Mouse (Mus musculus) lung, postnatal 4 days (tissue): ENCODE results near the gene Adh1.

Source experiments
- DNase-seq, 2 experiments: peaks; one replicate each; pipeline ENCODE4 v3.0.0; 2021

Adh1 gene

GRCm38 (mm10) chr3:138241371-138241770, 19.4 kb upstream of the Adh1 start:
- no peak for DNase-seq

DNA sequence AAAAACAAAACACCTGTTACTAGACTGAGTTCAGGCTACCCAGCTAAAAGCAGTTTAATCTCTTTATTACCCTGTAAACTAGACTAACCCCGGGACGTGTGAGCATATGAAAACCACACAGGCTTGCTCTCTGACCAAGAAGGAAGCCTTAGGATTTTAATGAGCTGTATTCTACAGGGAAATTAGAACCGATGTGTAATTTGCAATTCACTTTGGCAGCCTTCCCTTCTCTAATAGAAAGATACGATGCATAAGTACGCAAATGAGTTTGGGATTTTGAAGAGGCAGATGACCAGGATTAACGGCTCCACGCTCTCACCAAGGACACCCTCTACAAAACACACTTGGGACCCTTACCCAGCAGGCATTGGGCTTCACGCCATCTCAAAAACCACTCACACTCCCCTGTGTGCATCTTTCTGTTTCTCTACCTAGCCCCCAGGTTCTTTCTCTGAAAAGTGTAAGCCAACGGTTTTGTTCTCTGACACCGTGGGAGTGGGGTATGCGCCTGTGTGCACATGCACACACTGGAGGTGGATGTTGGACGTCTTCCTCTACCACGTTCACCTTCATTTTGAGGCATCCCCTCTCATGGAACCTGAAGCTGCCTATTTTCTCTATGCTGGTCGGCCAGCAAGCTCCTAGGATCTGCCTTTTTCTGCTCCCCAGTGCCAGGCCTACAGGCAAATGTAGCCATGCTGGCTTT, 18.6 kb upstream of the Adh1 start:
- DNase-seq, result no peak

DNA sequence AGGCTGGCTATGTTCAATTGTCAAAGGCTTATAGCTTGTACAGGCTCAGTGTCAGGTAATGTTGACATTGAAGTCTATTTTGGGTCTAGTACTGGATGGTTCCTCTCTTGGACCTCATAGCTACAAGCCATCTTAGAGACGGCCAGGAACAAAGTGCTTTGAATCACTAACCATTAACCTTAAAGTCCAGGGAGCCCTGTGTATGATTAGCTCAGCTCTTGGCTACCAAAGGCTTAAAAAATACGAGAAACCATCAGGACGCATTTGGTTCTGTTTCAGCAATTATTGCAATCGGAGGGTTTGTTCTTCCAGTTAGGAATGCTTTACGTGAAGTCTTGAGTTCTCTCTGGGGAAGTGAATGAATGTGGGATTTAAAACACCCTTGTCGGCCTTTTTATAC, 17.9 kb upstream of the Adh1 start:
- no peak for DNase-seq

- DNase-seq, result no peak
Measured at GRCm38 (mm10) chr3:138244338-138244874, 16.4 kb upstream of the Adh1 start.

- no peak for DNase-seq
Measured at GRCm38 (mm10) chr3:138246511-138247020, 14.2 kb upstream of the Adh1 start.

- DNase-seq, result no peak
Measured at GRCm38 (mm10) chr3:138247241-138247640, 13.6 kb upstream of the Adh1 start.

GRCm38 (mm10) chr3:138248011-138248410, 12.8 kb upstream of the Adh1 start:
- no peak for DNase-seq

- DNase-seq, result peak; percentile 45 to 77
Measured at GRCm38 (mm10) chr3:138248746-138249145, 12.0 kb upstream of the Adh1 start.

DNA sequence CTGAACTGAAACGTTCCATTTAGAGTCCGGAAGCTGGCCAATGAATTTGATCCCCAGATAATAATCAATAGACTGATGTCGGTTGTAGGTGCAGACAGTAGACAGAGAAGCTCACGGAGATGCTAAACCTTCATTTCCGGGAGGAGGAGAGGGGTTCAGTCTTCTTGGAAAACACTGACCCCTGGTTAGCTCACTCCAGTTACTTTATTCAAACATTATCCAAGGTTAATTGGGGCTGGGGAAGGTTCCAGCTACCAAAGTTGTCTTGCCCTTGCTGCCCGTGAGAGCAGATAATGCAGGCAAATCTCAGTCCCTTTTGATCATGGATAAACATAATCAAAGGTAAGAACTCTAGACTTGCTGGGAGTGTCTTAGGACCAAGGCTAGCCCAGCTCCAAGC, 9.6 kb upstream of the Adh1 start:
- DNase-seq, result no peak

DNA sequence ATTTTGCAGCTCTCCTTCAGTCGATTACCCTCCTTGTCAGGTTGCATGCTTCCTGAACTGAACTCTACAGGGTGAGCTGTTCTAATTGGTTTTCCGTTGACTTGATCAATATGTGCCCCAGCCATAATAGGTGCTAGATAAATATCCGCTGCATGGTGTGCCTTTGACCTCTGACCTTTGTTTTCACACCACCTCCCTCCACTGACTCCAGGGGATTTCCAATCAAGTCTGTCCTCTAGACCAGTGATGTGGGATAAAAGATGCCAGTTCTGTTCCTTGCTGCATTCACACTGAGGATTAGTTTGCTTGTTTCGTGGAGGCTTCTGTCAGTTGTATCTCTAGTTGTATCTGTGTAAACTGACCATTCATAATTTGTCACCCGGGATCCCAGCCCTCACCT, 6.6 kb upstream of the Adh1 start:
- DNase-seq, result no peak

- no peak for DNase-seq
Measured at GRCm38 (mm10) chr3:138255366-138255765, 5.4 kb upstream of the Adh1 start.

DNA sequence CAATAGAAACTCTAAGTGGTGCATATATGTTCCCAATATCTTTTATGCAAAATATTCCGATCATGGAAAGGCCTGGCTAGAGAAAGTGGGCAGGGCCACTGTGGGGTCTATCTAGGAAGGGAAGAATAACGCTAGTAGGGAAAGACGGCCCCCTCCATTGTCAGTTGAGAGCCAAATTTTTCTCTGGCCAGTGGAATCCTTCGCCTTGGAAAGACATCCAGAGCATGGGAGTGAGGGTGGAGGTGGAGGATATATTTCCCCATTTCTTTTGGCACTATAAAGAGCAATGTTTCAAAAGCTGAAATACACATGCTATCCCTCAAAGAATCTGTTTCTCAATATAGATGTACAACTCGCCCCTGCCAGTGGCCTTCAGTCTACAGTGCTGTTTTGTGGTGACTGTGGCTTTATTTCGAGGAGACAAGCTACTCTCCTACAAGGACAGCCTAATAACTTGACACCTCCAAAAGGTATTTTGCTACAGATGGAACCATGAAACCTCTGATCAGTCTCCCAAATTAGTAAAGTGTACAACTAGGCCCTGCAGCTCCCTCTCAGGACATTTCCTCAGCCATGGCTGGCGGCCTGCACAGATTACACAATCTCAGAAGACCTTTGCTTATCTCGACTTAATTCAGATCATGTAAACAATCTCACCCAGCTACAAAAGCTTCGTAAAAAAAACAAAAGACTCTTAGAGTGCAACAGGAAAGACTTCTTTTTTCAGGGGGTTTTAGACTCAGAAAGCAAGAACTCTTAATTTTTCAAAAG, 4.8 kb upstream of the Adh1 start:
- peak in 1 of 2 experiments; percentile 57 for DNase-seq

DNA sequence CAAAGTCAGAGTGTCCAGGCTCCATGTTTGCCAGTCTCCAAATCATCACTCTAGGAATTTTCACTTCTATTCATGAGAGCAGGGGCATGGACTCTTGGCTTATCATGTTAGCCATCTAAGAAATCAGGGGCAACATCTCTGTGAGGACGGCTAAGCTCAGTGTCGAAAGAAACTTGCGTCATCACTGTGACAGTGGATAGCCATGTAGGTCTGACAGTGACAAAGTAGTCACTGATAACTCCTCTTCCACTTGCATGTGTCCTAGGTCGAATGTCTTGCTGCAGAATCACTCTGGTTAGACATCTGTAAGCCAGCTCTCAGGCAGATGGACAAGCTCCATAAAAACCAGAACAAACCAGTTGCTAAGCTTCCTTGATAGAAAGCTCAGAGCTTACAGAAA, 1.8 kb downstream of the Adh1 start:
- no peak for DNase-seq

DNA sequence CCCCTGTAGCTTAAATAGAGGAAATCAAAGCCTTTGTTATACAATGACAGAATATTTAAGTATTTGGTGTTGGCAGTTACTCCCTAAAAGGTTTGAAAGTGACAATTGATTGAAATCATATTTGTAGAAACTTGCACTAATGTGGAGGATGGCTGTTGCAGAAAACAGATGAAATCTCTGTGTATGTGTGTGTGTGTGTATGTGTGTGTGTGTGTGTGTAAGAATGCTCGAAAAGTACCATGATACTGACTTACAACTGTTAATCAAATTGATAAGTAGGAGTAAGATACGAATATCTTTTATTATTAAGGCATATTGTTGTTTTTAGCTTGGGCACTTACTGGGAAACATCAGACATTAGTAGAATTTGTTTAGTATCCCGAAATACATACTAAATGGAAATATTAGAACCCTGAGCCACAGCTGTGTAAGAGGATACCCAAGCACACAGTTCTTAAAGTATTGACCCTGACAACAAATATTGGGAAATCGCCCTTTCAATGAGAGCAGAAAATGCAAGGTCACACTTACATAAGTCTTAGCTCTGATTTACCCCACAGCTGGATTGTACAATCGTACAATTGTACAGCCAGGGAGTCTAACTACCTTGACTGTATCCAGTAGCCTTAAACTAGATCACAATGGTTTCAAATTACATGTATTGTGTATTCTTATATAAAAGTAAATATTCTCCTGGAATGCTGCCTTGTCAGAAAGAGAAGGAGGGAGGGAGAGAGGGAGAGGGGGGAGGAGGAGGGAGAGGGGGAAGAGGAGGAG, 2.6 kb downstream of the Adh1 start:
- DNase-seq, result no peak

DNA sequence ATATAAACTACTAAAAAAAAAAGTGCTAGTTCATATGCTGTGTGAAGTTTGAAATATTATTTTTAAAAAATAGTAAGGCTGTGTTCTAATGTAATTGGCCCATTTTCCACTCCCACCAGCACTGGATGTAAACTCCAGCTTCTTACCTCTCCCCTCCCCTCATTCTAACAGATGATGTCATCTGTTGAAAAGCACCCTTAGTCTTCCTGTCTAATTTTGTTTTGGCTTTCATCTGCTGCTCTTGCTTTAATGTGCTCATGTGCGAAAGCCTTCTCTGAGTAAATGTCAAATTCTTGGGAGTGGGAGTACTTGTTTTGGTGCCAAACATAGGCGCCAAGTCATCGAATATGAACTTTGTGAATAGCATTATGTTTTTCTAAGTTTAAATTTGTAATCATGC, 3.9 kb downstream of the Adh1 start:
- DNase-seq, result no peak

GRCm38 (mm10) chr3:138270507-138270906, 9.7 kb downstream of the Adh1 start:
- no peak for DNase-seq

GRCm38 (mm10) chr3:138271297-138271696, 10.5 kb downstream of the Adh1 start:
- DNase-seq, result no peak

DNA sequence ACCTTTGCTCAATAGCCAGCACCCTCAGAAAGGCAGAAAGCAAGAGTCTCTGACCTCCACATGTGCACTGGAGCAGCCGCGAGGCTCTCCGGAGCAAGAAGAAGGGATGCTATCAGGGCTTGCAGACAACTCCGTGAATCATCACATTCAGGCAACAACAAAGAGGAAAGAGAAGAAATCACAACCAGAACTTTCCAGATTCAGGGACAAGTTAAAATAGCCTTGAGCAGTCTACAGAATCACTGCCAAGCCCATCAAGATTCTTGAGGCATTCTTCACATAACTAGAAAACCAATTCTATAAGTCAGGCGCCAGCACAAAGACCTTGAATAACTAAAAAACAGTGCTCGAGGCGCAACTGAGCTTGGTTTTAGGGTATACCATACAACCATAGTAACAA, 12.3 kb downstream of the Adh1 start:
- DNase-seq, result no peak

DNA sequence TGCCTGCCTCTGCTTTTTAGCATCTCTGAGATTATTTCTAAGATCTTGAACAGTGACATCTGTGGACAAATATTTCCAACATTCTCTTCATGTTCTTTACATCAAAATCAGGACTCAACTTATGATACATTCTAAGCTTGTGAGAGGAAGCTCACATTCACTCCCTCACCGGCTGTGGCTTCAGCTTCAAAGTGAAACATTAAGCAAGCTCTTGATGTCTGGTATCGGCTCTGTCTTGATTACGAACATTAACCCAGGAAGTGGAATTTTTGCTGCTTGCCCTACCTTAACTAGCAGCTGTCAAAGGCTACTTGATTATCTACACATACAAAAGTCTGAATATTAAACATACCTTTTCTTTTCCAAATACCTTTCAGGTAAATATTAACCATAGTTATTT, 14.3 kb downstream of the Adh1 start:
- no peak for DNase-seq

GRCm38 (mm10) chr3:138282556-138282955, 21.8 kb downstream of the Adh1 start:
- DNase-seq, result no peak

DNA sequence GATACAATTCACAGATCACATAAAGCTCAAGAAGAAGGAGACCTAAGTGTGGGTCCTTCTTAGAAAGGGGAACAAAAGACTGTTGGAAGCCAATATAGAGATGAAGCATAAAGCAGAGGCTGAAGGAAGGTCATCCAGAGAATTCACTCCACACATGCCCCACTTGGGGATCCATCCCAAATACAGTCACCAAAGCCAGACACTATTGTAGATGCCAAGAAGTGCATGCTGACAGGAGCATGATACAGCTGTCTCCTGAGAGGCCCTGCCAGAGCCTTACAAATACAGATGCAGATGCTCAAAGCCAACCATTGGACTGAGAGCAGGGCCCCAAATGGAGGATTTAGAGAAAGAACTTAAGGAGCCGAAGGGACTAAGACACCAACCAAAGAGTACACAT, 23.0 kb downstream of the Adh1 start:
- peak; percentile 27 to 68 for DNase-seq

GRCm38 (mm10) chr3:138285986-138286385, 25.2 kb downstream of the Adh1 start:
- DNase-seq, result no peak

GRCm38 (mm10) chr3:138287686-138288085, 26.9 kb downstream of the Adh1 start:
- no peak for DNase-seq
